Mouse (Mus musculus): ENCODE results near the gene 1700003H04Rik. TPM values are rescaled to one million over a fixed set of nuclear protein-coding genes. Genes with fewer than 3 reads are reported as not detected.

1700003H04Rik gene
- polyA plus RNA-seq (2012; ENCODE audit: low replicate concordance): not detected in 2 replicates

GRCm38 (mm10) chr3:124581001-124581400 lies at the start of gene 1700003H04Rik:
1700003H04Rik (minus strand) TSS chr3:124581101.

Other genes starting within 250 kb of the 1700003H04Rik start
- not detected in 2 replicates for gene 1700006A11Rik, start 155.1 kb downstream of the 1700003H04Rik start, polyA plus RNA-seq (2012; ENCODE audit: low replicate concordance)

Measured in hematopoietic multipotent progenitor cell, adult 10-12 weeks (in vitro differentiated cells).